Mouse (Mus musculus): ENCODE measurements around the gene Trio. TPM values are rescaled to one million over a fixed set of nuclear protein-coding genes. Genes with fewer than 3 reads are reported as not detected.
A peak's percentile ranks its signal among the peaks of the same experiment; 100 is the strongest.

The Trio gene
- polyA plus RNA-seq, 1 experiment from 2014 or later: 18.6 TPM

DNA sequence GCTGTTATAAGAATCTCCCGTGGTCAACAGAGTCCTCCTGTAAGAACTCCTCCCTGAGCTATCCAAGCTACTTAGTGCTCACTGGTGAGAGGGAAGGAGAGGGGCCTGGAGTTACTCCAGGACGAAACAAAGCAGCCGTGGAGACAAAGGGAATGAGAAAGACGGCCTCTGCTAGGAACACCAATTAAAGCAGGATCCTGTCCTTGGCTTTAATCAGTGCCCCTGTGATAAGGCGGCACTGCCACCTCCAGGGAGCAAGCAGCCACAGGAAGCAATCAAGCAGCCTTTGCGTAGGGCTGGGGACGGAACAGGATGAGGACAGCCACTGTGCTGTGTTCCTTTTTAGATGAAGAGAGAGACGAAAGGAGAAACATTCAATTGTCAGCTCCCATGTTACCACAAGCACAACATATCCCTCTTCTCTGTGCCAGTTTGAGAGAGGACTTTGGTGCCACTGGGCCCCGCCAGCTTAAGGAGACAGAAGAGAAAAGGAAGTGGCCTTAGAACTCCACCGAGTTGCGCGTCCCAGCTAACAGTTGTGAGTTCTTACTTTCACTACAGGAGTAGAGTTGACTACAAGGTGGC is 242.0 kb downstream of the Trio start:
- no peak for ATAC-seq (ENCODE audit: insufficient number of reproducible peaks, low FRiP score)
- Histone ChIP-seq H3K27ac (ENCODE audit: poor library complexity, severe bottlenecking) (peak overlapping the region; percentile 94), H3K4me2 (peak overlapping the region; percentile 52), H3K27me3 (replicated peaks) (no peaks in the 10 kb centered on the region), H3K4me3 (no peak overlapping the region), H3K36me3 (0 out of 2 replicates have a peak, but pooled peaks cover 4% of the 10 kb centered on the region), H3K9me3 (replicated peaks) (no peaks in the 10 kb centered on the region), H3K9ac (peak overlapping the region; percentile 56), H3K4me1 (replicated peaks) (peaks cover 97% of the 10 kb centered on the region)
- WGBS: 23% methylated on average over 12 of the region's 12 CpGs

DNA sequence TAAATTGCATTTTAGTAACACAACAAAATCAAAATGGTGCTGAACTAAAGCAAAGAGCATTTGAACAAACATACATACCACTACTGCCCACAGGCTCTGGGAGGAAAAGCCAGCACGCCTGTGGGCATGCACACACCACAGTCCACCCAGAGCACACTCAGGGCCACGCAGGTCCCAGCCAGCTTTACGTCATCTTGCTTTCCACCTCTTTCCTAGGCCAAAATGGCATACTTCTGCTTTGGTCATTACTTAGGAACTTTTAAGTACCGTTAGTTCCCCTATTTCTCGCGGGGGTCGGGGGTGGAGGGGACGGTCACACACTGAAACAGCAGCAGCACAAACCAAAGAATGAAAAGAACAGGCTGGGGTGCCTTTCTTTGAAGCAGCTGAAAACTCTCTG is 242.6 kb downstream of the Trio start:
- Histone ChIP-seq H3K9ac (peak overlapping the region; percentile 56), H3K4me1 (replicated peaks) (peaks cover 97% of the 10 kb centered on the region), H3K4me2 (peak overlapping the region; percentile 52), H3K4me3 (no peak overlapping the region), H3K9me3 (replicated peaks) (no peaks in the 10 kb centered on the region), H3K36me3 (0 out of 2 replicates have a peak, but pooled peaks cover 4% of the 10 kb centered on the region), H3K27ac (ENCODE audit: poor library complexity, severe bottlenecking) (peak overlapping the region; percentile 94), H3K27me3 (replicated peaks) (no peaks in the 10 kb centered on the region)
- WGBS: 54% methylated on average over 8 of the region's 8 CpGs
- no peak for ATAC-seq (ENCODE audit: insufficient number of reproducible peaks, low FRiP score)

DNA sequence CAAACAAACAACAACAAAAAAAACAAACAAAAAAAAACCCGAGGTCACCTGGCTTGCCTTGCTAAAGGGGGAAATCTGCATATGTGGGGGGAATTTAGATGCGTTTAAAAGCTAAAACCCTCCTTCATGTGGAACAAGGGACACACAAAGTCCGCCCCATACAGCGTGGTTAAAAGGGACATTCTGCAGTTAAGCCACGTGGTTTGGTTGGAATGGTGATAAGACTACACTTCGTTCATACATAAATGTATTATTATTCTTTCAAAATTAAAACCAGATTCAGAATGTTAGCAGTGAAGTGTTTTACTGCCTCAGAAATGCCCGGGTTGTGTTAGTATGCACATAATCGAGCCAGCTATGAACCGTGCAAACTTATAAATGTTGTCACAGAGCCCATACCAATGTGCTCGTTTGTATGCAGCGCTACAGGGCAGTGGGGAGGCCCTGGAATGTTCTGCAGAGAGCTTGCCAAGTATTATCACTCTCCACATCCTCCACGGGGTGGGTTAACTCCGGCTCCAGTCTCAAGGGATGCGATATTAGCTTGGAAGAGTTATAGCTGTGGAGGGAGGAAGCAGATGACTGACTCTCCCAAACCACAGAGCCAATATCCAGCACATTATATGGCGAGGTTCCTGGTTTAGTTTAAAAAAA is 243.1 kb downstream of the Trio start:
- WGBS: 35% methylated on average over 15 of the region's 15 CpGs
- peak; percentile 60 for ATAC-seq (ENCODE audit: insufficient number of reproducible peaks, low FRiP score)
- peak overlapping the region; percentile 25 for H3K4me2 ChIP-seq
- no peak overlapping the region for H3K4me3 ChIP-seq
- H3K27ac ChIP-seq (ENCODE audit: poor library complexity, severe bottlenecking): peak overlapping the region; percentile 73
- no peaks in the 10 kb centered on the region for H3K9me3 ChIP-seq (replicated peaks)
- no peak overlapping the region for H3K9ac ChIP-seq
- 0 out of 2 replicates have a peak, but pooled peaks cover 4% of the 10 kb centered on the region for H3K36me3 ChIP-seq
- no peaks in the 10 kb centered on the region for H3K27me3 ChIP-seq (replicated peaks)
- peaks cover 97% of the 10 kb centered on the region for H3K4me1 ChIP-seq (replicated peaks)

DNA sequence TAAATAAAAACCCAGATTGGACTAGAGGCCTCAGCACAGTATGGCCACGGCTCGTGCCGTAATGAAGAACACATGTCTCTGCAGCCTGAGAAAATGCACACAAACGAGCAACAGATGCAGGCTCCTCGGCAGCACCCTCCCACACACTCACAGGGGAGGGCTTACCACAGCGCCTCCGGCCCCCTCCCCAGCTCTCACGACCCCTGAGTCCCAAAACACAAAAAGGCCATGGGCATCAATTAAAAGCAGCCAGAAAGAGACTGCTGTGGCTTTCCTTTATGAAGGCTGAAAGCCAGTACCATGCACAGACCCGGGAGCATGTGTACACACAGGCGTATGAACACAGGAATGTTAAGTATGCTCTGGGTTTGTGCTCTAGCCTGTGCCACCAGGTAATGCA is 245.8 kb downstream of the Trio start:
- no peak for ATAC-seq (ENCODE audit: insufficient number of reproducible peaks, low FRiP score)
- Histone ChIP-seq H3K4me2 (no peak overlapping the region), H3K9me3 (replicated peaks) (no peaks in the 10 kb centered on the region), H3K4me3 (no peak overlapping the region), H3K4me1 (replicated peaks) (peaks cover 84% of the 10 kb centered on the region), H3K36me3 (0 out of 2 replicates have a peak, but pooled peaks cover 4% of the 10 kb centered on the region), H3K9ac (no peak overlapping the region), H3K27ac (ENCODE audit: poor library complexity, severe bottlenecking) (peak overlapping the region; percentile 80), H3K27me3 (replicated peaks) (no peaks in the 10 kb centered on the region)
- WGBS: 37% methylated on average over 10 of the region's 10 CpGs

DNA sequence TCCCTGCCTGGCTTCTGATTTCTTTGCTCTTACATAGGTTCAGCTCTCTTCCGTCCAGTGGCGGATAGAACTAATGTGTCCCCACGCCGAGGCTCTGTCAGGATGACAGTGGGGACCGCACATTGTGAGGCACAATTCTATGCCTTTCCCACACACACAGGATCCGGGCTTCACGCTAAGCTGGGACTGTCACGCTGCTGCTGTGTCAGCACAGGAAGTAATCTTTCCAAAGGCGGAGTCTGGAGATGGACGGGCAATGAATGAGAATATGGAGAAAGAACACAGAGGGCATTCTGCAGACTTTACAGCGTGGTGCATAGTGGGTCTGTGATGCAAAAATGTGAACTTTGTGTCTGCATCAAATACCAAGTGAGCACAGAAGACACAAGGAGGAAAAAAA is 246.2 kb downstream of the Trio start:
- no peaks in the 10 kb centered on the region for H3K27me3 ChIP-seq (replicated peaks)
- no peak overlapping the region for H3K4me2 ChIP-seq
- H3K4me3 ChIP-seq: no peak overlapping the region
- H3K36me3 ChIP-seq: 0 out of 2 replicates have a peak, but pooled peaks cover 4% of the 10 kb centered on the region
- H3K27ac ChIP-seq (ENCODE audit: poor library complexity, severe bottlenecking): peak overlapping the region; percentile 80
- H3K9me3 ChIP-seq (replicated peaks): no peaks in the 10 kb centered on the region
- ATAC-seq (ENCODE audit: insufficient number of reproducible peaks, low FRiP score): no peak
- WGBS: 56% methylated on average over 11 of the region's 11 CpGs
- peaks cover 80% of the 10 kb centered on the region for H3K4me1 ChIP-seq (replicated peaks)
- H3K9ac ChIP-seq: no peak overlapping the region

DNA sequence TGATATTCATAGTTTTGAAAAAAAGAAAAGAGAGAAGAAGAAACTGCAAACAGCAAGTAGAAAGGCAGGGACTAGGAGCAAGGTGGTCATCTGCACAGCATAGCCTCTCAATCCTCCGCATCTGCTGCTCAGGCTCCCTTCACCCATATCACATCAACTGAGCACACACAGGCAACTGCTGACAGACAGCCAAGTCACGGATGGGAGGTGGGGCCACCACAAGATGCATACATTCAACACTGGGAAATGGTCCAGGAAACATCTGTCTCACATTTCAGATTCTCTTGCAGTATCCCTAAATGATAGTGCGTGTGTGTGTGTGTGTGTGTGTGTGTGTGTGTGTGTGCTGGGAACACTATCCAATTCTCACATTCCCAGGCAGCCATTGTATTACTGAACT is 247.4 kb downstream of the Trio start:
- H3K9ac ChIP-seq: no peak overlapping the region
- H3K4me1 ChIP-seq (replicated peaks): peaks cover 68% of the 10 kb centered on the region
- no peaks in the 10 kb centered on the region for H3K27me3 ChIP-seq (replicated peaks)
- peak overlapping the region; percentile 93 for H3K27ac ChIP-seq (ENCODE audit: poor library complexity, severe bottlenecking)
- H3K4me3 ChIP-seq: no peak overlapping the region
- no peak overlapping the region for H3K4me2 ChIP-seq
- 10% methylated on average over 3 of the region's 3 CpGs for WGBS
- ATAC-seq (ENCODE audit: insufficient number of reproducible peaks, low FRiP score): peak; percentile 71
- H3K9me3 ChIP-seq (replicated peaks): no peaks in the 10 kb centered on the region
- peaks cover 15% of the 10 kb centered on the region for H3K36me3 ChIP-seq

DNA sequence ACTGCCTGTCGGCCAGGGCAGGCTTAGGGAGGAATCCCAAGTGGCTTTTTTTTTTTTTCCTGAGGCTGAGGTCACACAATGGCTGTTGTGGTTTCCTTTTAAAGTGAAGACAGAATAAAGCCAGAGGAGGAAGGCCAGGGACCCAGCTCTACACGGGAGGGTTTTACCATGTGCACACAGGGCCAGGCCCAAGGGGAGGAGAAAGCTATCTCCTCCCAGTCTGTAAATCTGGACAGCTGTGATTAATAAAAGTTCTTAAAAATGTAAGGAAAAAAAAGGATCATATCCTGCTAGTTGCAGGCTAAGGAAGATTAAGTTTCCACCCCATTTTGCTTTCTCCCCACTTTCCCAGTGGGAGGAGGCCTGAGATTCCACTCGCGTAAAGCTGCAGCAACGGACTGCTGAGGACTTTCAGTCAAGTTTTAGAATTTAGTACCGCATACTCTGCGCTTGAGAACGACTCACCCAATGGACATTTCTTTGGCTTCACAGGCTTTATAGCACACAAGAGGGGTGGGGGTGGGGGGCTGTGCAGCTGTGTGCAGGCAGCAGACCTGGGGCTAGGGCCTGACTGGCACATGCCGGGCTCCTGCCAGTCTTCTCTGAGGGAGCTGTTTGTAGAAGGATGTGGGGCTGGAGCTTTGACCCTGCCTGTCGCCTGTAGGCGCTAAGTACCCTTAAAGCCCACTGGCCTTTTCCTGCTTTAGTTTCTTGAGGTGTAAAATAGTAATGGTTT is 248.0 kb downstream of the Trio start:
- Histone ChIP-seq H3K4me1 (replicated peaks) (peaks cover 67% of the 10 kb centered on the region), H3K9me3 (replicated peaks) (no peaks in the 10 kb centered on the region), H3K4me2 (peak overlapping the region; percentile 43), H3K27ac (ENCODE audit: poor library complexity, severe bottlenecking) (peak overlapping the region; percentile 93), H3K27me3 (replicated peaks) (no peaks in the 10 kb centered on the region), H3K9ac (peak overlapping the region; percentile 50; the same call in 1 of the 2 replicates), H3K36me3 (peaks cover 19% of the 10 kb centered on the region), H3K4me3 (no peak overlapping the region)
- ATAC-seq (ENCODE audit: insufficient number of reproducible peaks, low FRiP score): peak; percentile 8; the same call in 1 of the 2 replicates
- 35% methylated on average over 11 of the region's 11 CpGs for WGBS

DNA sequence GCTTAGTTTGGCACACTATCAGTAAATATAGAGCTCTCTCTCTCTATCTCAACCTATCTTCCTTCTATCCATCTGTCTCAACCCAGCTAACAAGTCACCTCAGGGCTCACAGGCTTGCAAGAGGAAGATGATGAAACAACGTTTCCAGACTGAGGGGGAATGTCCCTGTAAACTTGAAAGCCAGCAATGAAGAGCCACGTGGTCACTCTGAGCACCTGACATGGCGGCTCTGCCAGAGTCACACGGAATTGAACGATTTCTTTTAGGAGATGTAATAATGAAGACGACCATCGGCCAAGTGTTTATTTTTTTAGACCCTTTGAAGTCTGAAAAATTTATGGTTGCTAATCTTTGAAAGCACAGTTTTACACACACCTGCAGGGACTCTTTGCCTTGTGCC is 251.2 kb downstream of the Trio start:
- WGBS: 85% methylated on average over 7 of the region's 7 CpGs
- Histone ChIP-seq H3K4me1 (replicated peaks) (peaks cover 51% of the 10 kb centered on the region), H3K27me3 (replicated peaks) (no peaks in the 10 kb centered on the region), H3K36me3 (peaks cover 41% of the 10 kb centered on the region), H3K4me3 (no peak overlapping the region), H3K27ac (ENCODE audit: poor library complexity, severe bottlenecking) (no peak overlapping the region), H3K9ac (no peak overlapping the region), H3K9me3 (replicated peaks) (no peaks in the 10 kb centered on the region), H3K4me2 (no peak overlapping the region)
- ATAC-seq (ENCODE audit: insufficient number of reproducible peaks, low FRiP score): no peak

DNA sequence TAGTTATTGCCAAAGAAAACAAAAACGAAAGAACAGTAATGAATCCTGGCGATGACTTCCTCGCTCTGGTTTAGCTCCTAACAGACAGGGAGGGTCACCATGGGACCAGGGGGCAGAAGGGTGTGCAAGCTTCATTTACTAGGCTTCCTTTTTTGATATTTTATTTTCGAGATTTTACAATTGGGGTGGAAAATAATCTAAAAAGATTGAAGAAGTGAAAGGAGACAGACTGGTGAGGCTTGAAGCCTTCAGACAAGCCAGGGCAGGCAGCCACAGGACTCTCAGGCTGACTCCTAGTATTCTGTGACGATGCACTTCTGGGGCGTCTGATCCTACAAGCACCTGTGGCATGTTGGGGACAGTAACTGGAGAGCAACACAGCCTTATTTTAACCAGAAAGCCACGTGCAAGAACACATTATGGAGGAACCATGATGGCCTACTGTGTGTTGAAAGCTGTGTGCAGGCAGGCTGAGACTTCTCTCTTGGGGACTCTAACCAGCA is 253.5 kb downstream of the Trio start:
- H3K4me2 ChIP-seq: no peak overlapping the region
- H3K27me3 ChIP-seq (replicated peaks): no peaks in the 10 kb centered on the region
- no peaks in the 10 kb centered on the region for H3K9me3 ChIP-seq (replicated peaks)
- no peak overlapping the region for H3K4me3 ChIP-seq
- ATAC-seq (ENCODE audit: insufficient number of reproducible peaks, low FRiP score): no peak
- peaks cover 63% of the 10 kb centered on the region for H3K36me3 ChIP-seq
- WGBS: 63% methylated on average over 7 of the region's 7 CpGs
- H3K27ac ChIP-seq (ENCODE audit: poor library complexity, severe bottlenecking): peak overlapping the region; percentile 6; the same call in 1 of the 2 replicates
- H3K4me1 ChIP-seq (replicated peaks): peaks cover 28% of the 10 kb centered on the region
- H3K9ac ChIP-seq: no peak overlapping the region

DNA sequence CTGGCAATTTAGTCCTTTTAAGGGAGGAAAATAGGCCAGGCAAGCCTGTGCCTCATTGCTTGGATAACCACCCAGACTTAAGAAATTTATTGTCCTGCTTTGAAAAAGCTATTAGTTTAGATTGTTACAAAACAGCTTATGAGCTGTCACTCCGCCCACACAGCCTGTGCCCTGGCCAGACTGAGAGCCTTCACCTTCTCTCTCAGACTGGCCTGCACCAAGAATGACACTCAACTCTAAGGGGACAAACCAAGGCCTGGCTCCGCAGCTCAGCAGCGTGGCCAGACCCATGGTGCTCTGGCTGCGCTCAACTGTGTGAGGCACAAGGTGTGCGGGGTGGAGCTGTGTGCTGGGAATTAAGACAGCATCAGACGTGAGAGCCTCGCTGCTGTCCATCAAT is 254.1 kb downstream of the Trio start:
- no peak overlapping the region for H3K9ac ChIP-seq
- H3K9me3 ChIP-seq (replicated peaks): no peaks in the 10 kb centered on the region
- H3K4me2 ChIP-seq: no peak overlapping the region
- no peak overlapping the region for H3K4me3 ChIP-seq
- H3K27me3 ChIP-seq (replicated peaks): no peaks in the 10 kb centered on the region
- 65% methylated on average over 7 of the region's 7 CpGs for WGBS
- peak overlapping the region; percentile 18; the same call in 1 of the 2 replicates for H3K27ac ChIP-seq (ENCODE audit: poor library complexity, severe bottlenecking)
- H3K4me1 ChIP-seq (replicated peaks): peaks cover 22% of the 10 kb centered on the region
- peak; percentile 43; the same call in 1 of the 2 replicates for ATAC-seq (ENCODE audit: insufficient number of reproducible peaks, low FRiP score)
- H3K36me3 ChIP-seq: peaks cover 69% of the 10 kb centered on the region
